ENCODE assay signal across 9 mouse cellular contexts in genomic region chr5:123235731-123236130, GRCm38 (mm10). TPM values are rescaled to one million over a fixed set of nuclear protein-coding genes. Genes with fewer than 3 reads are reported as not detected.
DNase-seq lines count a peak whose midpoint lies in the region; ATAC-seq and TF ChIP-seq lines count a peak whose summit lies in the region.
"Had no signal": no experiment of that assay in that cellular context is flagged by ENCODE, and none has a peak within 500 bp of the region (broad histone marks: within the 10 kb centered on the region; RNA-seq: fewer than 3 reads in every experiment).

No protein-coding gene starts in this region.

- no peaks in the 10 kb centered on the region for H3K27me3 ChIP-seq in heart, postnatal 0 days (ENCODE audit: control insufficient read depth, insufficient read depth, low read length)
- H3K27me3 ChIP-seq in CH12.LX (replicated peaks) = no peaks in the 10 kb centered on the region
- H3K27me3 ChIP-seq in limb, embryonic 10.5 days (ENCODE audit: low read depth, poor library complexity, severe bottlenecking) = no peaks in the 10 kb centered on the region
- H3K27me3 ChIP-seq: midbrain, embryonic 12.5 days had no signal

- H3K9ac ChIP-seq in heart, postnatal 0 days (replicated peaks; ENCODE audit: low read depth, low read length) = no peak overlapping the region
- H3K9ac ChIP-seq in CH12.LX (ENCODE audit: insufficient read depth, low read depth) = no peak overlapping the region
- H3K9ac ChIP-seq: midbrain, embryonic 12.5 days had no signal

- WGBS in heart, postnatal 0 days = 20% methylated on average over 2 of the region's 2 CpGs
- 72% methylated on average over 2 of the region's 2 CpGs for WGBS in limb, embryonic 10.5 days

- peak; percentile 43 for TF ChIP-seq RAD21 in CH12.LX (IDR thresholded peaks at IDR 0.05; ENCODE audit: low read depth, low read length)

- intact Hi-C loops in heart, postnatal 36 days (cut with DNase I) = no loop called here

- dilution Hi-C loops in CH12.LX (cut with MboI; ENCODE audit: extremely low pct_ligation_motif_present, extremely low pct_unique_long_range_greater_than_20kb, low sequenced_read_pairs) = no loop called here

- no peak overlapping the region for H3K27ac ChIP-seq in heart, postnatal 0 days (ENCODE audit: low read depth)
- no peak overlapping the region for H3K27ac ChIP-seq in CH12.LX (ENCODE audit: insufficient read depth, low read depth)
- H3K27ac ChIP-seq in limb, embryonic 10.5 days = no peak overlapping the region
- H3K27ac ChIP-seq: midbrain, embryonic 12.5 days had no signal

- H3K4me3 ChIP-seq in heart, postnatal 0 days (ENCODE audit: low read depth, low read length) = no peak overlapping the region
- no peak overlapping the region for H3K4me3 ChIP-seq in CH12.LX (replicated peaks in 1 of 3; ENCODE audit: low read depth in 2 of 3, low read length in 2 of 3, poor library complexity in 1 of 3)
- H3K4me3 ChIP-seq in limb, embryonic 10.5 days = no peak overlapping the region
- H3K4me3 ChIP-seq: midbrain, embryonic 12.5 days had no signal

- H3K79me2 ChIP-seq in CH12.LX (replicated peaks; ENCODE audit: control insufficient read depth, extremely low read depth, insufficient read depth, poor library complexity, severe bottlenecking) = peaks cover 11% of the 10 kb centered on the region; the same call in 1 of the 2 replicates

- H3K4me1 ChIP-seq in heart, postnatal 0 days (ENCODE audit: control insufficient read depth, insufficient read depth) = peaks cover 5% of the 10 kb centered on the region; the same call in 1 of the 2 replicates
- peaks cover 6 to 19% of the 10 kb centered on the region in 2 experiments for H3K4me1 ChIP-seq in CH12.LX (ENCODE audit: control insufficient read depth in 1 of 2, insufficient read depth in 2 of 2)
- H3K4me1 ChIP-seq in limb, embryonic 10.5 days = no peaks in the 10 kb centered on the region

- DNase-seq in heart, postnatal 0 days (ENCODE audit: low spot score) = peak; percentile 9
- no peak for DNase-seq in heart, postnatal 36 days
- DNase-seq in CH12.LX (ENCODE audit: extremely low read depth) = peak; percentile 68
- peak; percentile 51 for DNase-seq in c-Kit-positive CD71-positive TER-119-positive erythroid progenitor cells, embryonic 14.5 days (ENCODE audit: low spot score)
- DNase-seq in gastrocnemius, postnatal 25 days = peak; percentile 38
- DNase-seq in limb, embryonic 10.5 days (ENCODE audit: low spot score) = peak; percentile 59
- peak; percentile 31 to 67 for DNase-seq in natural killer cell, adult 2 months (ENCODE audit: low spot score in 2 of 2)
- peak; percentile 27 to 59 for DNase-seq in urinary bladder, postnatal 4 days (ENCODE audit: low spot score in 2 of 2)

- ATAC-seq in heart, postnatal 0 days (ENCODE audit: insufficient read depth, low read depth) = peak; percentile 55; the same call in 1 of the 2 replicates

- TF ChIP-seq EP300 in heart, postnatal 0 days (IDR thresholded peaks at IDR 0.05; ENCODE audit: low read depth) = no peak
- no peak for TF ChIP-seq EP300 in CH12.LX (IDR thresholded peaks at IDR 0.05; ENCODE audit: low read length)

- in situ Hi-C loops in CH12.LX (cut with MboI; ENCODE audit: low pct_ligation_motif_present, low pct_unique_long_range_greater_than_20kb, low sequenced_read_pairs) = no loop called here

- no peak for TF ChIP-seq POLR2A in CH12.LX (IDR thresholded peaks at IDR 0.05; ENCODE audit: low read depth, low read length)

- TF ChIP-seq CTCF in heart, postnatal 0 days (IDR thresholded peaks at IDR 0.05; ENCODE audit: low read depth) = peak; percentile 50
- TF ChIP-seq CTCF in CH12.LX (conservative IDR thresholded peaks at IDR 0.05 in 1 of 2, IDR thresholded peaks at IDR 0.05 in 1 of 2; ENCODE audit: low read depth in 2 of 2, low read length in 2 of 2) = peak; percentile 68 to 79

- peaks cover 34% of the 10 kb centered on the region for H3K36me3 ChIP-seq in heart, postnatal 0 days (replicated peaks; ENCODE audit: control insufficient read depth, insufficient read depth, low read length)
- H3K36me3 ChIP-seq in CH12.LX (replicated peaks in 1 of 2; ENCODE audit: control insufficient read depth in 1 of 2, insufficient read depth in 1 of 2, low read length in 1 of 2) = peaks cover 34 to 83% of the 10 kb centered on the region in 2 experiments
- H3K36me3 ChIP-seq in limb, embryonic 10.5 days = peaks cover 80% of the 10 kb centered on the region

- no peaks in the 10 kb centered on the region for H3K9me3 ChIP-seq in heart, postnatal 0 days (replicated peaks; ENCODE audit: control insufficient read depth, low read length)
- H3K9me3 ChIP-seq in CH12.LX (replicated peaks; ENCODE audit: low read length) = no peaks in the 10 kb centered on the region
- no peaks in the 10 kb centered on the region for H3K9me3 ChIP-seq in limb, embryonic 10.5 days (replicated peaks)
- H3K9me3 ChIP-seq: midbrain, embryonic 12.5 days had no signal

- no peak overlapping the region for H3K4me2 ChIP-seq in heart, postnatal 0 days (ENCODE audit: low read depth, low read length)
- H3K4me2 ChIP-seq in CH12.LX (ENCODE audit: insufficient read depth, low read depth, poor library complexity, severe bottlenecking) = no peak overlapping the region
- H3K4me2 ChIP-seq: midbrain, embryonic 12.5 days had no signal

TF ChIP-seq in CH12.LX, 34 proteins besides CTCF, POLR2A, EP300 and RAD21:
- TF ChIP-seq SMC3 (IDR thresholded peaks at IDR 0.05; ENCODE audit: low read depth, low read length) = peak; percentile 21; the same call in 1 of the 2 replicates
- no peak for TF ChIP-seq JUN (IDR thresholded peaks at IDR 0.05; ENCODE audit: insufficient read depth, low read depth, low read length)
- TF ChIP-seq PAX5 (IDR thresholded peaks at IDR 0.05; ENCODE audit: low read length) = no peak
- peak; percentile 79 for TF ChIP-seq TCF12 (IDR thresholded peaks at IDR 0.05; ENCODE audit: low read depth, low read length)
- no peak for TF ChIP-seq RCOR1 (conservative IDR thresholded peaks at IDR 0.05; ENCODE audit: low read depth, low read length)
- no peak for TF ChIP-seq ZNF384 (IDR thresholded peaks at IDR 0.05; ENCODE audit: low read depth, low read length)
- TF ChIP-seq USF2 (conservative IDR thresholded peaks at IDR 0.05; ENCODE audit: low read depth, low read length) = no peak
- TF ChIP-seq NELFE (IDR thresholded peaks at IDR 0.05; ENCODE audit: low read depth, low read length) = no peak

RNA-seq across cellular contexts. Expression of gene Wdr66, which starts 16.2 kb away (rescaled TPM):
- 3.1 and 7.3 TPM in 2 replicates for total RNA-seq in heart, postnatal 0 days (2014; rRNA removed; ENCODE audit: low replicate concordance)
- 3.1 and 4.0 TPM in 2 replicates for polyA plus RNA-seq in heart, postnatal 0 days (2015; fragmentation: Nextera tagmentation; extraction: Ambion mirVana)
- total RNA-seq in heart, postnatal 36 days (2021) = 1 to 10 TPM in 1 of 2 experiments, under 1 TPM in 1; 0.97 to 1.4 TPM
- total RNA-seq in CH12.LX (2012; rRNA removed) (0.13 and 0.21 TPM in 2 replicates), CH12.LX (2014; rRNA removed) (0.21 TPM in 1 of 2 replicates, not detected in the other)
- polyA plus RNA-seq in CH12.LX (2012; ENCODE audit: insufficient read length, low read depth) = 0.34 and 0.55 TPM in 2 replicates
- total RNA-seq in gastrocnemius, postnatal 25 days (2021) = 1 to 10 TPM; 1.1 to 1.9 TPM
- 0.16 and 0.20 TPM in 2 replicates for polyA plus RNA-seq in limb, embryonic 10.5 days (2016; fragmentation: Nextera tagmentation; extraction: Ambion mirVana)

RNA-seq across cellular contexts. Expression of gene Hpd, which starts 53.2 kb away (rescaled TPM):
- 0.43 and 0.92 TPM in 2 replicates for total RNA-seq in heart, postnatal 0 days (2014; rRNA removed; ENCODE audit: low replicate concordance)
- polyA plus RNA-seq in heart, postnatal 0 days (2015; fragmentation: Nextera tagmentation; extraction: Ambion mirVana) = not detected in 2 replicates
- total RNA-seq in heart, postnatal 36 days (2021) = not detected
- not detected in 2 replicates for total RNA-seq in CH12.LX (2012; rRNA removed)
- total RNA-seq in CH12.LX (2014; rRNA removed) = 0.20 TPM in 1 of 2 replicates, not detected in the other
- polyA plus RNA-seq in CH12.LX (2012; ENCODE audit: insufficient read length, low read depth) = not detected in 2 replicates
- not detected for total RNA-seq in gastrocnemius, postnatal 25 days (2021)
- polyA plus RNA-seq in limb, embryonic 10.5 days (2016; fragmentation: Nextera tagmentation; extraction: Ambion mirVana) = not detected in 2 replicates
- polyA plus RNA-seq: midbrain, embryonic 12.5 days had no signal

Comparison
In these comparisons a context has a peak if more than half of its experiments do, and no peak if none do; other contexts are left out.
1. DNase-seq: peak in heart, postnatal 0 days (single experiment), CH12.LX (single experiment), c-Kit-positive CD71-positive TER-119-positive erythroid progenitor cells, embryonic 14.5 days (single experiment), gastrocnemius, postnatal 25 days (single experiment), limb, embryonic 10.5 days (single experiment), natural killer cell, adult 2 months (2 of 2) and urinary bladder, postnatal 4 days (2 of 2); none in heart, postnatal 36 days (0 of 2).